Mouse (Mus musculus): ENCODE measurements around the gene Enpp6. TPM values are rescaled to one million over a fixed set of nuclear protein-coding genes. Genes with fewer than 3 reads are reported as not detected.

Gene Enpp6
- polyA plus RNA-seq, 1 experiment from 2014 or later: 0.86 TPM

DNA sequence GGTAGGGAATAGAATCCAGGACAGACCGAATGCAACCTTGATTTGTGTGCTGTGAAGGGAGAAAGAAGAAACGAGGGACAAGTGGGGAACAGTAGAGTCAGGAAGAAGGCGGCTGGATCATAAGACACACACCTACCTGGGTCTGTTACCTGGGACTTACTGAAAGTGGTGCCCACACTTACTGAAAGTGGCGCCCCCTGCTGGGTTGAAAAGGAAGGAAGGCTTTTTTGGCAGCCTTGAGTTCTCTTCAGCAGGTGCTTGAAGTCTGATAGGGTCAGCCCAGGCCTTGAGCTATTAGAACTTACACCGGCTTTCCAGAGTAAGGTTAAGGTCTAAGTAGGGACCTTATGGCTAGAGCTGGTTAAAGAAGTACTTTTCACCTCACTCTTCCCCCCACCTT lies 40.5 kb upstream of the Enpp6 start:
- no peak overlapping the region for H3K4me3 ChIP-seq (ENCODE audit: low read depth, low read length)
- H3K4me1 ChIP-seq (ENCODE audit: insufficient read depth, low read depth, low read length): peaks cover 5% of the 10 kb centered on the region; the same call in 1 of the 2 replicates
- H3K27me3 ChIP-seq (replicated peaks; ENCODE audit: insufficient read depth, low read length): no peaks in the 10 kb centered on the region
- no peaks in the 10 kb centered on the region for H3K36me3 ChIP-seq (ENCODE audit: insufficient read depth, low read length)
- no peak overlapping the region for H3K9ac ChIP-seq (replicated peaks; ENCODE audit: low read depth)
- DNase-seq (ENCODE audit: low spot score) (peak; percentile 25), ATAC-seq (no peak)
- H3K4me2 ChIP-seq (replicated peaks; ENCODE audit: low read depth, low read length): no peak overlapping the region
- no peak overlapping the region for H3K27ac ChIP-seq (ENCODE audit: low read length)
- H3K9me3 ChIP-seq (ENCODE audit: low read length): no peaks in the 10 kb centered on the region
- WGBS: 67% methylated on average over 5 of the region's 5 CpGs
- TF ChIP-seq CTCF (IDR thresholded peaks at IDR 0.05): peak; percentile 54
- no peak for TF ChIP-seq EP300 (IDR thresholded peaks at IDR 0.05)

DNA sequence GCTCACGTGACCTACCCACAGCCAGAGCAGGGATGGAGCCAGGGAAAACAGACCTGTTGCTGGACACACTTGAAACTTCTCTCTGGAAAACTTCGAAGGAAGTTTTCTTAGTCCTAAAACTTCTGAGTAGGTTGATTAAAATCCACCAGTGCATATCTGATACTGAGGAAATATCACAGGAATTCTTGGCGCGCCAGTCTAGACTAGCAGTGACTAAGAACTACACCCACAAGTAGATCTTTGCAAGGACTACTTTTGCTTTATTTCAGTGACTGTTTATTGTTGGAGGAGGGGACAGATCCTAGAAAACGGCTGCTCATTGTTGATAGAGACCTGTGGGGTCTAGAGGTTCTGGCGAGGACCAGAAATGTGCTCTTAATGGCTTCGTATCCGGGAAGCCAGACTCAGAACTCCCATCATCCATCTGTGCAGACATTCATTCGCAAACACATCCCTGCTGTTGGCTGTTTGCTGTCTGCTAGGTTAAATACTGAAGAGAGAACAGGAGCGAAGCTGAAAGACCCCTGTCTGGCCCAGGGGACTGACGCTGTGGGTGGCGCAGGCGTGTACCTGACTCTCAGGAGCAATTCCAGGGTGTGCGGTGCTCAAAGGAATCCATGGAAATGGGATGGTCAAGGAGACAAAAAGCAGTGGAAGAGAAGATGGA lies 38.5 kb upstream of the Enpp6 start:
- ATAC-seq (no peak), DNase-seq (ENCODE audit: low spot score) (no peak)
- Histone ChIP-seq H3K4me2 (replicated peaks; ENCODE audit: low read depth, low read length) (no peak overlapping the region), H3K4me3 (ENCODE audit: low read depth, low read length) (no peak overlapping the region), H3K4me1 (ENCODE audit: insufficient read depth, low read depth, low read length) (no peaks in the 10 kb centered on the region), H3K27ac (ENCODE audit: low read length) (no peak overlapping the region), H3K9ac (replicated peaks; ENCODE audit: low read depth) (no peak overlapping the region), H3K36me3 (ENCODE audit: insufficient read depth, low read length) (no peaks in the 10 kb centered on the region), H3K27me3 (replicated peaks; ENCODE audit: insufficient read depth, low read length) (no peaks in the 10 kb centered on the region), H3K9me3 (ENCODE audit: low read length) (no peaks in the 10 kb centered on the region)
- WGBS: 58% methylated on average over 14 of the region's 14 CpGs
- TF ChIP-seq CTCF (IDR thresholded peaks at IDR 0.05): no peak
- TF ChIP-seq EP300 (IDR thresholded peaks at IDR 0.05): no peak

DNA sequence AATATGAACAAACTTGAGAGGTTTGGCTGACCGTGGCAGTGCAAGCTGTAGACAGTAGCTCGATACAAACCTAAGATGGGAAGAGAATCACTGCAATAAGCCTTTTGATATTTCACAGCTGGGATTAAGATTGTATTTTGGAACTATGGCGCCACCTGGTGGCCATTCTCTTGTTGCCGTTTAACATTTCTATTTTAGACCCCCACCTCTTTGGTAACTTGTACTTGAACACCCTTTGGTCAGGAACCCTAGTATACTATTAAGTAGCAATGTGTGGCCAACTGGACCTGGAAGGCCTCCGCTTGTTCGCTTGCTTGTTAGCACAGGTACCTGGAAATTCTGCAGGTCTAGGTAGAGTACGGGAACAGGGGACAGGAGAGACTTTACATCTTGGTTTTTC lies 33.2 kb upstream of the Enpp6 start:
- Histone ChIP-seq H3K36me3 (ENCODE audit: insufficient read depth, low read length) (no peaks in the 10 kb centered on the region), H3K4me2 (replicated peaks; ENCODE audit: low read depth, low read length) (no peak overlapping the region), H3K9ac (replicated peaks; ENCODE audit: low read depth) (no peak overlapping the region), H3K4me1 (ENCODE audit: insufficient read depth, low read depth, low read length) (no peaks in the 10 kb centered on the region), H3K4me3 (ENCODE audit: low read depth, low read length) (no peak overlapping the region), H3K9me3 (ENCODE audit: low read length) (no peaks in the 10 kb centered on the region), H3K27ac (ENCODE audit: low read length) (no peak overlapping the region), H3K27me3 (replicated peaks; ENCODE audit: insufficient read depth, low read length) (no peaks in the 10 kb centered on the region)
- ATAC-seq (peak; percentile 26; the same call in 1 of the 2 replicates), DNase-seq (ENCODE audit: low spot score) (peak; percentile 90)
- 13% methylated on average over 7 of the region's 7 CpGs for WGBS
- TF ChIP-seq CTCF (IDR thresholded peaks at IDR 0.05) (peak; percentile 81), EP300 (IDR thresholded peaks at IDR 0.05) (0 out of 2 replicates have a peak, but pooled peaks have one; percentile 15)

DNA sequence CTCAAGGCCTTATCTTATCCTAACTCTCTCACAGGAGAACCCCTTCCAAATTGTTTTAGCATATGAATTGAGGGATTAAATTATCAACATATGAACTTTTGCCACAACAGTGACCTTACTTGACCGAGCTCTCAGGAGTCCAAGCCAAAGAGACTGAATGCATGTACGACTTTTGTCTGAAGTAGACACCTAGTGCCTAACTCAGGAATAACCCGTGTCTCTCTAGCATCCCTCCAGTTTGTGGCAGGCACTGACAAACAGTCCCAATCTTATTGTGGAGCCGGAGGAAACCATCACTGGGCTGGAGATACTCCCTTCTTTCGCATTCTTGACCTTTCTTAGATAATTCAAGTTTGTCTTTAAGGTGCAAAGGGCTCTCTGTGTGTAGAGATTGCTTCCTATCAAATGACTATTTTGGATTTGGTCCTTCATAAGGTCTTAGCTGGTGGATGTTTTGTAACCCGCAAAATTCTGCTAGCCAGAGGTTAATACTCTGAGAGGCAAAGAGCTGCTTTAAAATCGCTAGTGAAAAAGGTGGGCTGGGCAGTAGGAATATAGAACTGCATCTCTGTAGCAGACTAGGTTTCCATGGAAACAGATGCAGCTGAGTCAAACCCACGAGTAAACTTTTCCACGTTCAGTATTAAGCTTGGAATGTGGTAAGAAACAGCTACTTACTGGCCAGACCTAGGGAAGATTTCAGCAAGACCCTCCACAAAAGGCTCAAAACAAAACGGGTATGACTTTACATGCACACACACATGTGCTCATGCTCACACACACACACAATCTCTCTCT lies 23.9 kb upstream of the Enpp6 start:
- WGBS: 51% methylated on average over 10 of the region's 10 CpGs
- no peaks in the 10 kb centered on the region for H3K36me3 ChIP-seq (ENCODE audit: insufficient read depth, low read length)

DNA sequence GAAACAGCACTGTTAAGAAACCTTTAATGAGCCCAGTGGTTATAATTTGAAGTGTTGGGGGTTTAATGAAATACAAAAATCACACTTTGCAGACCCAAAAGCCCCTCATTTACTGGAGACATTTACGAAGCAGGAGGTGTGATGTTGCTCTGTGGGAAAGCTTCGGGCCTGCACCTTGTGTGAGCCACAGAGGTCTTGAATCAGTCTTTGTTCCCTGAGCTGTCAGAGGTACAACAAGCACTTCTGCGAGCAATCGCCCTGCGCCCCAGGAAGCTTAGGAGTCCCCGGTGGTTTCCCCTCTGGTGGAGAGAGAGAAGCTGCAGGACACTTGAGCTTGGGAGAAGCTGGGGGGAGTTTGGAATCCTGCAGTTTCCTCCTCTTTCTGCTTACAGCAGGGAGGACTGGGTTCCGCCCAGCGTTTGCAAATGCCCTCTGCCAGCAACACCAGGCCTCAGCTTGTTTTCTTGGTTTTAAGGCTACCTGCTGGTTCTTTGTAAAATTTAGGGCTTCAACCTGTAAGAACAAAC lies 23.0 kb upstream of the Enpp6 start:
- H3K9me3 ChIP-seq (ENCODE audit: low read length): no peaks in the 10 kb centered on the region
- no peaks in the 10 kb centered on the region for H3K4me1 ChIP-seq (ENCODE audit: insufficient read depth, low read depth, low read length)
- DNase-seq (ENCODE audit: low spot score) (no peak), ATAC-seq (no peak)
- no peak overlapping the region for H3K4me3 ChIP-seq (ENCODE audit: low read depth, low read length)
- no peaks in the 10 kb centered on the region for H3K36me3 ChIP-seq (ENCODE audit: insufficient read depth, low read length)
- no peak overlapping the region for H3K4me2 ChIP-seq (replicated peaks; ENCODE audit: low read depth, low read length)
- H3K9ac ChIP-seq (replicated peaks; ENCODE audit: low read depth): no peak overlapping the region
- H3K27me3 ChIP-seq (replicated peaks; ENCODE audit: insufficient read depth, low read length): no peaks in the 10 kb centered on the region
- no peak overlapping the region for H3K27ac ChIP-seq (ENCODE audit: low read length)
- 38% methylated on average over 8 of the region's 8 CpGs for WGBS
- TF ChIP-seq CTCF (IDR thresholded peaks at IDR 0.05) (no peak), EP300 (IDR thresholded peaks at IDR 0.05) (no peak)

More for the DNA sequence above, 23.9 kb upstream of the Enpp6 start:
- TF ChIP-seq EP300 (IDR thresholded peaks at IDR 0.05): no peak
- peak; percentile 7; the same call in 1 of the 2 replicates for TF ChIP-seq CTCF (IDR thresholded peaks at IDR 0.05)
- Histone ChIP-seq H3K4me1 (ENCODE audit: insufficient read depth, low read depth, low read length) (no peaks in the 10 kb centered on the region), H3K9ac (replicated peaks; ENCODE audit: low read depth) (no peak overlapping the region), H3K27ac (ENCODE audit: low read length) (no peak overlapping the region), H3K27me3 (replicated peaks; ENCODE audit: insufficient read depth, low read length) (no peaks in the 10 kb centered on the region), H3K4me3 (ENCODE audit: low read depth, low read length) (no peak overlapping the region), H3K9me3 (ENCODE audit: low read length) (no peaks in the 10 kb centered on the region), H3K4me2 (replicated peaks; ENCODE audit: low read depth, low read length) (no peak overlapping the region)
- no peak for ATAC-seq
- DNase-seq (ENCODE audit: low spot score): no peak

DNA sequence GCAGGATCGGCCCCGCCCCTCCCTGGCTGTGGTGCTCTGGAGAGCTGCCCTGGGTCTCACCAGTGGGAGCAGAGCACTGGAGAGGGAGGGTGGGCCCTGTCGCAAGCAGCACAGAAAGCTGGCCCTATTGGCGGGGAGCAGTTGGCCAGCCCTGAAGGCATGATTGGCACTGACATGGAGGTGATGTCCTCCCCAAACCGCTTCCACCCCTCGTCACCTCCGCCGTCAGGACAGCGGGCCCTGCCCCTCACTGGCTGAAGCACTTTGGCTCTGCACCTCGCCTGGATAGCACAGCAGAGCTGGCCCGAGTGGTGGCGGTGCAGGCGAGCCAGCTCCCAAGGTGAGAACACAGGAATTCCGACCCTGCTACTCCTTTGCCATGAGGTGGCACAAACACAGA lies 20.9 kb upstream of the Enpp6 start:
- H3K9me3 ChIP-seq (ENCODE audit: low read length): no peaks in the 10 kb centered on the region
- H3K27me3 ChIP-seq (replicated peaks; ENCODE audit: insufficient read depth, low read length): no peaks in the 10 kb centered on the region
- DNase-seq (ENCODE audit: low spot score) (no peak), ATAC-seq (no peak)
- H3K4me1 ChIP-seq (ENCODE audit: insufficient read depth, low read depth, low read length): no peaks in the 10 kb centered on the region
- H3K36me3 ChIP-seq (ENCODE audit: insufficient read depth, low read length): no peaks in the 10 kb centered on the region
- H3K4me3 ChIP-seq (ENCODE audit: low read depth, low read length): no peak overlapping the region
- H3K27ac ChIP-seq (ENCODE audit: low read length): no peak overlapping the region
- WGBS: 62% methylated on average over 14 of the region's 14 CpGs
- TF ChIP-seq EP300 (IDR thresholded peaks at IDR 0.05): no peak
- no peak for TF ChIP-seq CTCF (IDR thresholded peaks at IDR 0.05)
- H3K4me2 ChIP-seq (replicated peaks; ENCODE audit: low read depth, low read length): no peak overlapping the region
- H3K9ac ChIP-seq (replicated peaks; ENCODE audit: low read depth): no peak overlapping the region

Data from lung, postnatal 0 days (tissue).